Mouse (Mus musculus) urinary bladder, postnatal 4 days (tissue): ENCODE measurements around the gene Olfr613.
"Not testable (repeated sequence)": the region's sequence is repeated elsewhere in the genome, so short reads cannot be mapped to it uniquely, and the experiment has no call there.

Source experiments
- DNase-seq, 2 experiments: peaks; one replicate each; pipeline ENCODE4 v3.0.0; 2021 to 2022; ENCODE audit warnings: low spot score in 2 of 2

The Olfr613 gene

DNA sequence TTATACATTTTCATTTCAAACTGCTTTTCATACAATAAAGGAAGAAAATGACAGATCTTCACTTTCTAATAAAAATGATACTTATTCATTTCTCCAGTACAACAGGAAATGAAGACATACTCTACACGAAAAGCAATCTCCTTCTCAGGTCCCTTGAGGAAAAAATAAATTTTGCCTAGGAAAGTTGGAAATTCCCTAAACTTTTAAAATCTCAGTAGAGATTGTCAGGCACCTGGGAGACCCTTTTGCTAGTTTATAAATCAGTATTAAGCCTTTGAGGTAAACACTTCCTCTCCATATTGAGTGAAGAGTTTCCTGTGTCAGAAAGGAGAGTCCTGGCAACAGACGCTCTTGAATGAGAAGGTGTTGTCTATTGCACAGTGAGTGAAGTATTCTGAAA lies at the start of gene Olfr613:
Gene Olfr613 (plus strand): TSS at position 301 of the 400 bp plus-strand sequence.
- no peak for DNase-seq

DNA sequence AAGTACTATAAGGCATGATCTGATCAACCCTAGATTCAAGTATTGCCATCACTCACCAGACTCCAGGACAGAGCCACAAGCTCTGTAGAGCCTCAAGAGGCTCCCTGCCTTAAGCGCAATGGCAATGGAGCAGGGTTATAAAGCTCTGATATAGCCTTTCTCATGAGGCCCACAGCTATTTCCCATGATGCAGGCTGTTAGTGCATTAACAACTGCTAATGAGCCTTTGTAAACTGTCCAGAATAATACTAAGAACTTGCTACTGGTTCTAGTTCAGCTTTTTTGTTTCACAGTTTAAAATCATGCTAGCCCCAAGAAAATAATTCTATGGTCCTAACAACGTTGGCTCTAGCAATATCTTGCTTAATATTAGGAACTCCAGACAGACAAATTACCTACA lies 35.9 kb upstream of the Olfr613 start, which contains the start of gene Olfr610:
Gene Olfr610 (minus strand): TSS at position 101 of the 400 bp plus-strand sequence.
- no peak for DNase-seq

DNA sequence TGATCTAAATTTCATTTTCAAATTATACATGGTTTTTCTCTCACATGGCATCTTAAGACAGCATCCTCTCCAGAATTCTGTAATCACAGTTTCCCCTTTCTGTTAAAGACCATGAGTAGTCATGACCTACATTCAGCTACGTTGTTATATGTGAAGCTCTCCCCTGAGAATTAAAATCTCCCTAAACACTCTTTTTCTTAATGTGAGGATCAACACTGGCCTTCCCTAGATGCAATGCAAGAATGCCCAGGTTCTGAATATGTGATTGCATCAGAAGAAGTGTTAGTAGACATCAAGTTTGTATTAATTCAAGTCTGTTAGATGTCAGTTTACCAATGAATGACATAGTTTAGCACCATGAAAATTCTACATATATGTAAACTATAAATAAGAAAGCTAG lies 27.1 kb upstream of the Olfr613 start, which contains the start of gene Olfr611:
Gene Olfr611 (minus strand): TSS at position 101 of the 400 bp plus-strand sequence.
- DNase-seq: not testable (repeated sequence)

DNA sequence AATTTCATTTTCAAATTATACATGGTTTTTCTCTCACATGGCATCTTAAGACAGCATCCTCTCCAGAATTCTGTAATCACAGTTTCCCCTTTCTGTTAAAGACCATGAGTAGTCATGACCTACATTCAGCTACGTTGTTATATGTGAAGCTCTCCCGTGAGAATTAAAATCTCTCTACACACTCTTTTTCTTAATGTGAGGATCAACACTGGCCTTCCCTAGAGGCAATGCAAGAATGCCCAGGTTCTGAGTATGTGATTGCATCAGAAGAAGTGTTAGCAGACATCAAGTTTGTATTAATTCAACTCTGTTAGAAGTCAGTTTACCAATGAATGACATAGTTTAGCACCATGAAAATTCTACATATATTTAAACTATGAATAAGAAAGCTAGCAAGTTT lies 5.3 kb upstream of the Olfr613 start, which contains the start of gene Olfr612:
Gene Olfr612 (minus strand): TSS at position 101 of the 400 bp plus-strand sequence.
- not testable (repeated sequence) for DNase-seq

DNA sequence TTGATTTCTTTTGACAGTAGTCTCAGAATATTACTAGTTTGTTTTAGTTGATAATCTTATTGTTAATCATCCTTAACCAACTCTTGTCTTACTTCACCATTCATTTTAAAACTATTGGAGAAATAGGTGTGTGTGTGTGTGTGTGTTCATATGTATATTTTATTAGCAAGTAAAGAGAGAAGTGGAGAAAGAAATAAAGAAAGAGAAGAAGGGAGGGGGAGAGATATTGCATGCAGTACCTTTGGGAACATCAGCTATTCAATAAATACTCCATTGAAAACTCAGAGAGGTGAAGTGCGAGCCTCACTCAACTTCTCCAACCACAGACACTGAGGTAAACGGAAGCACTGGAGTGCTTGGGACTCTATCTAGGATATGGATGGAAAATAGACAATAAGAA lies 7.9 kb downstream of the Olfr613 start, which contains the start of gene Olfr615:
Gene Olfr615 (plus strand): TSS at position 301 of the 400 bp plus-strand sequence.
- no peak for DNase-seq

DNA sequence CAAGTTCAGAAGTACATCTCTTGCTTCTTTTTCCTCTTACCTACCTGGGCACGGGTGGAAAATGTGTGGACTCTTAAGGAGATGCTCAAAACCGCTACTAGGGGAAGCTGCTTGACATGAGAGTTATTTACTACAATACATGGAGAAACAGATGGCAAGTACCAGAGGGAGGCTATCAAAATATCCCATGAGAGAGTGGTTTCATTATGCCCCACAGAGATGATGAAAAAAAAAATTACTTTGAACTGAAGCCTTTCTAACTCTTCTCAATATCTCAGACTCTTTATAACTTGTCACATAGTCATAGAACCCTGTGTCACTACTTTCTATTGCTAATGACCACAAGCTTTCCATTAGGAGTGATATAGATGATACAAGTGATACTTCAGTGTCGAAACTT lies 21.2 kb downstream of the Olfr613 start, which contains the start of gene Olfr616:
Gene Olfr616 (minus strand): TSS at position 101 of the 400 bp plus-strand sequence.
- no peak for DNase-seq

DNA sequence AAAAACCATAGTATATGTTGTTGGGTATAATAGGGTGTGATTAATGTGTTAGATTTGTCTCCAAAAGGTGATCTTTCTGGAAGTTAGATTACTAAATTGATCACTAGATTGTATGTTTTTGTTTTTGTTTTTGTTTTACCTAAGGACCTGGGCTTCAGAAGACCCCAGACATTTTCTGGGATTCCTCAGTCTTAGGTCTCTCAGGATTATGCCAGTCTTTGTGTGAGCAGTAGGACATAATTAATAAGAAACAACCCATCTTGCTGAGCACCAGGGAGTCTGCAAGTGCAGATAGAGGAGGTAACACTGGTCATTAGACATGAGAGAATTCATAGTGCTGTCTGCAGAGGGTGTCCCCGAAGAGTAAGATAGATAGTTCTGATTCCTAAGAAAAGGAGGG lies 24.9 kb downstream of the Olfr613 start, which contains the start of gene Olfr617:
Gene Olfr617 (plus strand): TSS at position 301 of the 400 bp plus-strand sequence.
- DNase-seq: no peak

DNA sequence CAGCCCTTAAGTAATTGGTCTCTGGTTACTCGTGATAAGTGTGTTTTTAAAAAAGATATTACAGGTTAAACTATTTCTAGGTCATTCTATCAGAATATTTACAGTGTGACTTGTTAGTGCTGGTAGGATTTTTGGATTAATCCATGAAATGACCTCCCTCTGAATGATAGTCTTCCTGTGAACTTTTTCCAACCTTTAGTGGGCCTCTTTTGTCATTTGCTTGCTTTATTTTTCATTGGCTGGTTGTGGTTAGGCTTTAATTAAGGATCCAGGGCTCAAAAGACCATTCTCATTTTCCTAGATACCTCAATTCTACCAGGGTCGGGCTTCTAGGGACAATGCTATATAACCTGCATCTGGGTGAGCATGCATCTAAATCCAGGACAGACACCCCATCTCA lies 41.9 kb downstream of the Olfr613 start, which contains the start of gene Olfr618:
Gene Olfr618 (plus strand): TSS at position 301 of the 400 bp plus-strand sequence.
- no peak for DNase-seq

DNA sequence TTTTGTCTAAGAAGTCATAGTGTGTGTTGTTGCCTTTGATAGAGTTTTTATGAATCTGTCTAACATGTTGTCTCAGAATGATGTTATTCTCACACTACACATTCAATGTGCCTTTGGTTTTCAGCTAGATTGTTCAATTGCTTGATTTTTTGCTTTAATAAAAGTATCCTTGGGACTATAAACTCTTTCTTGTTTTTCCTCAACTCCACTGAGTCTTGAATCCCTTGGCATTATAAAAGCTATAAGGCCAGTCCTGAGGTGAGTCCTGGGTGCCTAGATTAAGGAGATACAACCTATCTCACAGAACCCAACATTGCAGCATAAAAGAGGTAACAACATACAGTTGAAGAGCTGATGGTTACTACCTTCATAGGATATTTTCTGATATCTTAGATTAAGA lies 52.4 kb downstream of the Olfr613 start, which contains the start of gene Olfr619:
Gene Olfr619 (plus strand): TSS at position 301 of the 400 bp plus-strand sequence.
- DNase-seq: no peak
